Mouse (Mus musculus) spleen, postnatal 36 days (tissue): ENCODE data around the gene Olfr678.
"Not testable (repeated sequence)": the region's sequence is repeated elsewhere in the genome, so short reads cannot be mapped to it uniquely, and the experiment has no call there.

Experiments used
- DNase-seq, 2 experiments: peaks; one replicate each; pipeline ENCODE4 v3.0.0; 2022; ENCODE audit warnings: low spot score in 2 of 2, mixed read lengths in 1 of 2

Gene Olfr678

GRCm38 (mm10) chr7:105064175-105064574 lies at the start of gene Olfr678:
Gene Olfr678 (plus strand): TSS chr7:105064475.
- no peak for DNase-seq

DNA sequence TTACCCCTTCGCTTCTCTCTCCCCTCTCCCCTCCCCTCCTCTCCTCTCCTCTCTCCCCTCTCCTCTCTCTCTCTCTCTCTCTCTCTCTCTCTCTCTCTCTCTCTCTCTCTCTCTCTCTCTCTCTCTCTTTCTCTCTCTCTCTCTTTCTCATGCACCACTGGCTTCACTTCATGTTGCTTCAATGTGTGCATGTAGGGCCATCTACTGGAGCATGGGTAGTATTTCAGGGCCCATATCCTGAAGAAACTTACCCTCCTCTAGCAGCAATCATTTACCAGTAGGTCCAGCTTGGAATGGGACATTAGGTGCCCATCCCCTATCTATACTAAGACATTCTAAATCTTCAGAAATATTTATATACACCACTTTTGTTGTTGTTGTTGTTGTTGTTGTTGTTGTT lies 41.7 kb upstream of the Olfr678 start:
- no peak for DNase-seq

- no peak for DNase-seq
Measured at GRCm38 (mm10) chr7:105028360-105028759, 35.9 kb upstream of the Olfr678 start, which contains the start of gene Olfr675. Gene Olfr675 (minus strand): TSS chr7:105028460.

GRCm38 (mm10) chr7:105032398-105032797 lies 31.9 kb upstream of the Olfr678 start, which contains the start of gene Olfr676:
Gene Olfr676 (plus strand): TSS chr7:105032698.
- no peak for DNase-seq

GRCm38 (mm10) chr7:105033836-105034235 lies 30.4 kb upstream of the Olfr678 start:
- not testable (repeated sequence) for DNase-seq

- DNase-seq, result no peak
Measured at GRCm38 (mm10) chr7:105058951-105059350, 5.3 kb upstream of the Olfr678 start.

DNA sequence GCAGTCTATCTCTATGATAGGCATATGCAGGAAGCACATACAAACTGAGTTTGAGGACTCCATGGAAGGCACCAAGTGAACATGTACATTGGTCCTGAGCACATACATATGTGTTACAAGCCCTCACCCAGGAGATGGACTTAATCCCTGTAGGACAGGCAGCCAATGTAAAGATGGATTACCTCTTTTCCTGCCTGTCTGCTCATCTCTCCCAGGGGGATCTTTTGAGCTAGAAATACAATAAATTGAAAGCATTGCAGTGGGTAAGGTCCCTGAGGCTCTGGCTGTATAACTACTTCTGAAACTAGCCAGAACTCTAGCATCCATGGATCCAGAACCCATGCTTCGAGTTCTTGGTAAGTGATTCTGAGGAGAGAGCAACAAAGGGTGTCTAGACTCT lies 16.6 kb downstream of the Olfr678 start, which contains the start of gene Olfr679:
TSS of gene Olfr679 (plus strand) at position 301 of the 400 bp plus-strand sequence.
- DNase-seq, result no peak

GRCm38 (mm10) chr7:105092717-105093116 lies 28.4 kb downstream of the Olfr678 start, which contains the start of gene Olfr680-ps1:
Gene Olfr680-ps1 (minus strand): TSS chr7:105092817.
- DNase-seq, result not testable (repeated sequence)

- no peak for DNase-seq
Measured at GRCm38 (mm10) chr7:105116536-105116935, 52.3 kb downstream of the Olfr678 start, which contains the start of gene Olfr681. Gene Olfr681 (plus strand): TSS chr7:105116836.
